Mouse (Mus musculus) cerebellum, adult 2 months (tissue): ENCODE measurements around the gene Rpl37a.

ENCODE experiments used
- CTCF ChIP-seq: fragments of 200-500 bp; IDR thresholded peaks from 2 replicates; pipeline ENCODE4 v1.5.1; 2011; ENCODE audit warnings: low read depth, mild to moderate bottlenecking, control low read depth, low read length, moderate library complexity, borderline replicate concordance; ENCODE audit not compliant: insufficient read depth
- POLR2A ChIP-seq: fragments of 200-500 bp; IDR thresholded peaks from 2 replicates; pipeline ENCODE4 v1.6.1; 2011; ENCODE audit warnings: low read length, control low read depth, borderline replicate concordance; ENCODE audit not compliant: insufficient read depth

DNA sequence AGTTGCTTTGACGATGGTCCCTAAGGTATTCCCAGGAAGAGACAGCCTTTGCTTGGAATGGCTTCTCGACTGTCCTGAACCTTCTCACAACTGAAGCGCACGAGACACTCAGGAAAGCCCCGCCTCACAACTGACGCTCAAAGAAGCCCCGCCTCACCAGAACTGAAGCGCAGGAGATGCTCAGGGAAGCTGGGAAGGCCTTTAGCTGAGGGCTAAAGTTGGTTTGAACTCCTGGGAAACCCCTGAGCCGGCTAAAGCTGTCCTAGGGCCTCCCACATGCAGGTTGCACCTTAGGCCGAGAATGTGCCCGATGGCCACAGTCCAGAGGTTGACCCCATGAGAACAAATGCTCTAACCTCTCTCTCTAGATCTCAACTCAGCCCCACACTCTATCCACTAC is 10.6 kb upstream of the Rpl37a start, which contains the start of gene Ankar:
- no peak for TF ChIP-seq CTCF
- TF ChIP-seq POLR2A = no peak
